Mouse (Mus musculus): ENCODE measurements around the gene Gm14295. TPM values are rescaled to one million over a fixed set of nuclear protein-coding genes. Genes with fewer than 3 reads are reported as not detected.

Gene Gm14295
- polyA plus RNA-seq (2012; ENCODE audit: low replicate concordance), result not detected in 2 replicates

GRCm38 (mm10) chr2:176798312-176798711, at the start of gene Gm14295:
TSS of gene Gm14295 (plus strand) at chr2:176798612.

GRCm38 (mm10) chr2:176830840-176831239, 32.4 kb downstream of the Gm14295 start, which contains the start of gene Gm14408:
TSS of gene Gm14408 (plus strand) at chr2:176831140.

Other genes starting within 250 kb of the Gm14295 start
- not detected in 2 replicates for gene Gm14308, start 162.3 kb upstream of the Gm14295 start, polyA plus RNA-seq (2012; ENCODE audit: low replicate concordance)
- gene Zfp973, start 128.1 kb upstream of the Gm14295 start, polyA plus RNA-seq (2012; ENCODE audit: low replicate concordance), result not detected in 2 replicates
- 1.1 TPM in 1 of 2 replicates, not detected in the other for gene Gm14305, start 90.3 kb upstream of the Gm14295 start, polyA plus RNA-seq (2012; ENCODE audit: low replicate concordance)
- not detected in 2 replicates for gene Gm14408, start 32.5 kb downstream of the Gm14295 start, polyA plus RNA-seq (2012; ENCODE audit: low replicate concordance)
- 0.20 and 0.46 TPM in 2 replicates for gene Gm14296, start 129.2 kb downstream of the Gm14295 start, polyA plus RNA-seq (2012; ENCODE audit: low replicate concordance)
- gene Gm14419, start 202.3 kb downstream of the Gm14295 start, polyA plus RNA-seq (2012; ENCODE audit: low replicate concordance), result not detected in 2 replicates

All from leukemia stem cell, adult 10-12 weeks (primary cell).